Mouse (Mus musculus) intestine, embryonic 15.5 days (tissue): ENCODE measurements around the gene Pim1. TPM values are rescaled to one million over a fixed set of nuclear protein-coding genes. Genes with fewer than 3 reads are reported as not detected.

Source experiments
- ATAC-seq: fragments of 200-750 bp; cut with Nextera tagmentation; 2 replicates; pipeline ENCODE4 v1.8.0; 2017; ENCODE audit warnings: moderate TSS enrichment, moderate library complexity
- H3K27ac ChIP-seq: fragments of 300-500 bp; sonication (generic); 2 replicates; pipeline ENCODE4 v1.5.1; 2015; ENCODE audit warnings: mild to moderate bottlenecking, inconsistent platforms
- H3K27me3 ChIP-seq: fragments of 300-500 bp; sonication (generic); replicated peaks from 2 replicates; pipeline ENCODE4 v1.6.1; 2015; ENCODE audit warnings: inconsistent platforms
- H3K36me3 ChIP-seq: fragments of 300-500 bp; sonication (generic); 2 replicates; pipeline ENCODE4 v1.6.1; 2015; ENCODE audit warnings: inconsistent platforms
- H3K4me1 ChIP-seq: fragments of 300-500 bp; sonication (generic); replicated peaks from 2 replicates; pipeline ENCODE4 v1.6.1; 2015; ENCODE audit warnings: inconsistent platforms
- H3K4me2 ChIP-seq: fragments of 300-500 bp; sonication (generic); replicated peaks from 2 replicates; pipeline ENCODE4 v1.6.1; 2015; ENCODE audit warnings: mild to moderate bottlenecking, inconsistent platforms
- H3K4me3 ChIP-seq: fragments of 300-500 bp; sonication (generic); replicated peaks from 2 replicates; pipeline ENCODE4 v1.5.1; 2015; ENCODE audit warnings: inconsistent platforms
- H3K9ac ChIP-seq: fragments of 300-500 bp; sonication (generic); 2 replicates; pipeline ENCODE4 v1.6.1; 2015; ENCODE audit warnings: inconsistent platforms
- H3K9me3 ChIP-seq: fragments of 300-500 bp; sonication (generic); 2 replicates; pipeline ENCODE4 v1.6.1; 2016; ENCODE audit warnings: inconsistent platforms
- WGBS: fragments of 180-500 bp; shearing (Covaris S2); methylation state at CpG from one replicate; pipeline ENCODE4 v1.1.7; 2015; 5-methylcytosine and 5-hydroxymethylcytosine counted together
- polyA plus RNA-seq: library from polyadenylated mRNA; unstranded; fragments of >200 nt; fragmentation: Nextera tagmentation; extraction: Ambion mirVana; gene quantifications from 2 replicates; pipeline ENCODE4 v1.2.1, GENCODE M21; 2015

Pim1 gene
- polyA plus RNA-seq, 1 experiment from 2014 or later, result 13.4 TPM

GRCm38 (mm10) chr17:29473466-29473865, 17.1 kb upstream of the Pim1 start:
- H3K36me3 ChIP-seq, result no peaks in the 10 kb centered on the region
- H3K4me2 ChIP-seq, result no peak overlapping the region
- H3K9me3 ChIP-seq, result no peaks in the 10 kb centered on the region
- no peak overlapping the region for H3K9ac ChIP-seq
- no peak for ATAC-seq
- no peak overlapping the region for H3K4me3 ChIP-seq
- peaks cover 10% of the 10 kb centered on the region; the same call in 1 of the 2 replicates for H3K4me1 ChIP-seq
- no peak overlapping the region for H3K27ac ChIP-seq
- no peaks in the 10 kb centered on the region for H3K27me3 ChIP-seq
- 95% methylated on average over 10 of the region's 10 CpGs for WGBS

- 70% methylated on average over 2 of the region's 2 CpGs for WGBS
- H3K9ac ChIP-seq, result no peak overlapping the region
- no peak overlapping the region for H3K27ac ChIP-seq
- no peak for ATAC-seq
- H3K4me2 ChIP-seq, result no peak overlapping the region
- H3K36me3 ChIP-seq, result no peaks in the 10 kb centered on the region
- H3K4me1 ChIP-seq, result peaks cover 9% of the 10 kb centered on the region; the same call in 1 of the 2 replicates
- no peaks in the 10 kb centered on the region for H3K9me3 ChIP-seq
- H3K27me3 ChIP-seq, result no peaks in the 10 kb centered on the region
- H3K4me3 ChIP-seq, result no peak overlapping the region
These were observed 16.5 kb upstream of the Pim1 start for GRCm38 (mm10) chr17:29474036-29474435.

GRCm38 (mm10) chr17:29475142-29475541, 15.4 kb upstream of the Pim1 start:
- Histone ChIP-seq H3K9ac (no peak overlapping the region), H3K4me1 (peaks cover under 1% of the 10 kb centered on the region; the same call in 1 of the 2 replicates)
- 89% methylated on average over 3 of the region's 3 CpGs for WGBS

GRCm38 (mm10) chr17:29476461-29476860, 14.1 kb upstream of the Pim1 start:
- no peak overlapping the region for H3K9ac ChIP-seq
- H3K9me3 ChIP-seq, result no peaks in the 10 kb centered on the region
- no peak overlapping the region for H3K4me3 ChIP-seq
- 70% methylated on average over 4 of the region's 4 CpGs for WGBS
- no peak overlapping the region for H3K4me2 ChIP-seq
- no peak overlapping the region for H3K27ac ChIP-seq
- no peak for ATAC-seq
- H3K4me1 ChIP-seq, result no peaks in the 10 kb centered on the region
- no peaks in the 10 kb centered on the region for H3K36me3 ChIP-seq
- H3K27me3 ChIP-seq, result no peaks in the 10 kb centered on the region

More at GRCm38 (mm10) chr17:29475142-29475541, 15.4 kb upstream of the Pim1 start:
- ATAC-seq, result no peak
- H3K27me3 ChIP-seq, result no peaks in the 10 kb centered on the region
- H3K9me3 ChIP-seq, result no peaks in the 10 kb centered on the region
- no peak overlapping the region for H3K4me3 ChIP-seq
- no peak overlapping the region for H3K27ac ChIP-seq
- H3K4me2 ChIP-seq, result no peak overlapping the region
- H3K36me3 ChIP-seq, result no peaks in the 10 kb centered on the region

- Histone ChIP-seq H3K9ac (no peak overlapping the region), H3K4me3 (no peak overlapping the region), H3K27me3 (no peaks in the 10 kb centered on the region), H3K9me3 (no peaks in the 10 kb centered on the region), H3K4me2 (no peak overlapping the region), H3K36me3 (no peaks in the 10 kb centered on the region), H3K4me1 (no peaks in the 10 kb centered on the region), H3K27ac (no peak overlapping the region)
- WGBS, result 92% methylated on average over 10 of the region's 10 CpGs
- no peak for ATAC-seq
These were observed 13.2 kb upstream of the Pim1 start for GRCm38 (mm10) chr17:29477357-29477756.

GRCm38 (mm10) chr17:29478271-29478670, 12.3 kb upstream of the Pim1 start:
- WGBS, result 80% methylated on average over 4 of the region's 4 CpGs
- Histone ChIP-seq H3K9ac (no peak overlapping the region), H3K4me2 (no peak overlapping the region), H3K4me3 (no peak overlapping the region), H3K9me3 (no peaks in the 10 kb centered on the region), H3K27me3 (no peaks in the 10 kb centered on the region), H3K36me3 (no peaks in the 10 kb centered on the region), H3K27ac (no peak overlapping the region), H3K4me1 (no peaks in the 10 kb centered on the region)
- ATAC-seq, result no peak

- no peaks in the 10 kb centered on the region for H3K4me1 ChIP-seq
- no peak overlapping the region for H3K4me2 ChIP-seq
- no peak overlapping the region for H3K4me3 ChIP-seq
- H3K36me3 ChIP-seq, result no peaks in the 10 kb centered on the region
- H3K27me3 ChIP-seq, result no peaks in the 10 kb centered on the region
- H3K9me3 ChIP-seq, result no peaks in the 10 kb centered on the region
- ATAC-seq, result no peak
- WGBS, result 84% methylated on average over 2 of the region's 2 CpGs
- H3K9ac ChIP-seq, result no peak overlapping the region
- H3K27ac ChIP-seq, result no peak overlapping the region
These were observed 10.3 kb upstream of the Pim1 start for GRCm38 (mm10) chr17:29480256-29480655.

GRCm38 (mm10) chr17:29482632-29483031, 7.9 kb upstream of the Pim1 start:
- no peaks in the 10 kb centered on the region for H3K4me1 ChIP-seq
- no peak overlapping the region for H3K4me3 ChIP-seq
- H3K36me3 ChIP-seq, result no peaks in the 10 kb centered on the region
- H3K27ac ChIP-seq, result no peak overlapping the region
- ATAC-seq, result no peak
- no peak overlapping the region for H3K9ac ChIP-seq
- no peak overlapping the region for H3K4me2 ChIP-seq
- H3K9me3 ChIP-seq, result no peaks in the 10 kb centered on the region
- 89% methylated on average over 7 of the region's 7 CpGs for whole genome bisulfite sequencing
- H3K27me3 ChIP-seq, result no peaks in the 10 kb centered on the region

GRCm38 (mm10) chr17:29483282-29483681, 7.3 kb upstream of the Pim1 start:
- H3K4me1 ChIP-seq, result no peaks in the 10 kb centered on the region; the same call in 1 of the 2 replicates
- H3K9me3 ChIP-seq, result no peaks in the 10 kb centered on the region
- H3K36me3 ChIP-seq, result no peaks in the 10 kb centered on the region
- H3K4me3 ChIP-seq, result no peak overlapping the region
- H3K27me3 ChIP-seq, result no peaks in the 10 kb centered on the region
- ATAC-seq, result no peak
- 93% methylated on average over 2 of the region's 2 CpGs for WGBS
- H3K9ac ChIP-seq, result no peak overlapping the region
- H3K4me2 ChIP-seq, result no peak overlapping the region
- H3K27ac ChIP-seq, result no peak overlapping the region

GRCm38 (mm10) chr17:29484431-29484830, 6.1 kb upstream of the Pim1 start:
- no peak for ATAC-seq
- no peaks in the 10 kb centered on the region for H3K36me3 ChIP-seq
- peaks cover 7% of the 10 kb centered on the region for H3K4me1 ChIP-seq
- H3K9me3 ChIP-seq, result no peaks in the 10 kb centered on the region
- no peak overlapping the region for H3K9ac ChIP-seq
- H3K27me3 ChIP-seq, result no peaks in the 10 kb centered on the region
- no peak overlapping the region for H3K27ac ChIP-seq
- H3K4me3 ChIP-seq, result no peak overlapping the region
- H3K4me2 ChIP-seq, result no peak overlapping the region
- 64% methylated on average over 2 of the region's 2 CpGs for WGBS

- H3K9ac ChIP-seq, result no peak overlapping the region
- H3K9me3 ChIP-seq, result no peaks in the 10 kb centered on the region
- H3K4me2 ChIP-seq, result no peak overlapping the region
- H3K4me3 ChIP-seq, result no peak overlapping the region
- WGBS, result 73% methylated on average over 3 of the region's 3 CpGs
- H3K27ac ChIP-seq, result no peak overlapping the region
- no peaks in the 10 kb centered on the region for H3K27me3 ChIP-seq
- peaks cover 7% of the 10 kb centered on the region for H3K4me1 ChIP-seq
- ATAC-seq, result no peak
- no peaks in the 10 kb centered on the region for H3K36me3 ChIP-seq
These were observed 5.0 kb upstream of the Pim1 start for GRCm38 (mm10) chr17:29485336-29486233.

GRCm38 (mm10) chr17:29488257-29488977, 2.1 kb upstream of the Pim1 start:
- Histone ChIP-seq H3K27ac (no peak overlapping the region), H3K27me3 (no peaks in the 10 kb centered on the region), H3K4me2 (peak overlapping the region; percentile 90; the same call in 1 of the 2 replicates), H3K36me3 (no peaks in the 10 kb centered on the region), H3K4me1 (peaks cover 13% of the 10 kb centered on the region), H3K4me3 (no peak overlapping the region), H3K9me3 (no peaks in the 10 kb centered on the region), H3K9ac (no peak overlapping the region)
- 86% methylated on average over 8 of the region's 8 CpGs for WGBS
- ATAC-seq, result no peak
